Mouse (Mus musculus) right cerebral cortex, postnatal 36 days (tissue): Measurements from ENCODE around the gene Flcn.
"Not testable (repeated sequence)": the region's sequence is repeated elsewhere in the genome, so short reads cannot be mapped to it uniquely, and the experiment has no call there.

Experiments
- DNase-seq, 2 experiments: peaks; one replicate each; pipeline ENCODE4 v3.0.0; 2022; ENCODE audit warnings: low spot score in 2 of 2, mixed read lengths in 1 of 2

Gene Flcn

GRCm38 (mm10) chr11:59809670-59810474 is at the start of gene Flcn:
Flcn (minus strand) TSS chr11:59810016.
- DNase-seq: peak; percentile 74 to 82

GRCm38 (mm10) chr11:59852865-59853264 is 43.0 kb upstream of the Flcn start:
- DNase-seq: no peak

- peak; percentile 63 to 65 for DNase-seq
These were observed 38.4 kb upstream of the Flcn start for GRCm38 (mm10) chr11:59847891-59848884.

- DNase-seq: no peak
These were observed 37.3 kb upstream of the Flcn start for GRCm38 (mm10) chr11:59847131-59847530.

GRCm38 (mm10) chr11:59846311-59846710 is 36.5 kb upstream of the Flcn start:
- no peak for DNase-seq

GRCm38 (mm10) chr11:59839459-59840126 is 29.8 kb upstream of the Flcn start, which contains the start of gene Cops3:
Cops3 (minus strand) TSS chr11:59839838.
- peak; percentile 94 to 97 for DNase-seq

- DNase-seq: peak; percentile 85 to 88
These were observed 29.2 kb upstream of the Flcn start, which contains the start of gene Nt5m for GRCm38 (mm10) chr11:59839008-59839458. Nt5m (plus strand) TSS chr11:59839447.

- no peak for DNase-seq
These were observed 28.6 kb upstream of the Flcn start for GRCm38 (mm10) chr11:59838426-59838825.

GRCm38 (mm10) chr11:59837789-59838188 is 28.0 kb upstream of the Flcn start:
- not testable (repeated sequence) for DNase-seq

GRCm38 (mm10) chr11:59821625-59822024 is 11.8 kb upstream of the Flcn start:
- DNase-seq: no peak

- DNase-seq: no peak
These were observed 8.1 kb upstream of the Flcn start for GRCm38 (mm10) chr11:59817916-59818315.

GRCm38 (mm10) chr11:59815482-59816065 is 5.8 kb upstream of the Flcn start:
- DNase-seq: no peak

- DNase-seq: no peak
These were observed 5.1 kb upstream of the Flcn start for GRCm38 (mm10) chr11:59814936-59815335.

GRCm38 (mm10) chr11:59814311-59814710 is 4.5 kb upstream of the Flcn start:
- DNase-seq: no peak

GRCm38 (mm10) chr11:59813276-59813675 is 3.5 kb upstream of the Flcn start:
- no peak for DNase-seq

GRCm38 (mm10) chr11:59811211-59811610 is 1.4 kb upstream of the Flcn start:
- no peak for DNase-seq

GRCm38 (mm10) chr11:59810480-59811158 is 803 bp upstream of the Flcn start:
- DNase-seq: no peak

GRCm38 (mm10) chr11:59809071-59809669 is 646 bp downstream of the Flcn start:
- DNase-seq: no peak

GRCm38 (mm10) chr11:59808170-59808960 is 1.5 kb downstream of the Flcn start:
- no peak for DNase-seq
